Mouse (Mus musculus) MN1 (cell line): ENCODE results near the gene Trub1.

Experiments used
- DNase-seq: peaks from one replicate; pipeline ENCODE4 v3.0.0-alpha.2; 2016; ENCODE audit warnings: low spot score

Gene Trub1

GRCm38 (mm10) chr19:57441501-57441900, 11.2 kb upstream of the Trub1 start:
- DNase-seq = no peak

- no peak for DNase-seq
Measured at GRCm38 (mm10) chr19:57442936-57443657, 9.6 kb upstream of the Trub1 start.

- DNase-seq = no peak
Measured at GRCm38 (mm10) chr19:57445049-57445448, 7.7 kb upstream of the Trub1 start.

- DNase-seq = no peak
Measured at GRCm38 (mm10) chr19:57450849-57451248, 1.9 kb upstream of the Trub1 start.

- no peak for DNase-seq
Measured at GRCm38 (mm10) chr19:57451762-57452161, 950 bp upstream of the Trub1 start.

GRCm38 (mm10) chr19:57453218-57453600, 497 bp downstream of the Trub1 start:
- DNase-seq = peak; percentile 34

- no peak for DNase-seq
Measured at GRCm38 (mm10) chr19:57455286-57455960, 2.7 kb downstream of the Trub1 start.

GRCm38 (mm10) chr19:57457075-57457474, 4.4 kb downstream of the Trub1 start:
- peak; percentile 48 for DNase-seq

GRCm38 (mm10) chr19:57463741-57464140, 11.0 kb downstream of the Trub1 start:
- no peak for DNase-seq

GRCm38 (mm10) chr19:57465742-57466141, 13.0 kb downstream of the Trub1 start:
- no peak for DNase-seq

GRCm38 (mm10) chr19:57471033-57471432, 18.3 kb downstream of the Trub1 start:
- no peak for DNase-seq

GRCm38 (mm10) chr19:57472169-57472568, 19.5 kb downstream of the Trub1 start:
- DNase-seq = no peak

GRCm38 (mm10) chr19:57473301-57473700, 20.6 kb downstream of the Trub1 start:
- no peak for DNase-seq

- no peak for DNase-seq
Measured at GRCm38 (mm10) chr19:57475298-57475697, 22.6 kb downstream of the Trub1 start.

GRCm38 (mm10) chr19:57477310-57477709, 24.6 kb downstream of the Trub1 start:
- no peak for DNase-seq

GRCm38 (mm10) chr19:57478056-57478455, 25.3 kb downstream of the Trub1 start:
- no peak for DNase-seq

GRCm38 (mm10) chr19:57479886-57480655, 27.4 kb downstream of the Trub1 start:
- DNase-seq = no peak

- DNase-seq = no peak
Measured at GRCm38 (mm10) chr19:57481743-57482259, 29.1 kb downstream of the Trub1 start.

GRCm38 (mm10) chr19:57482815-57483214, 30.1 kb downstream of the Trub1 start:
- peak; percentile 76 for DNase-seq

- DNase-seq = no peak
Measured at GRCm38 (mm10) chr19:57487051-57487658, 34.4 kb downstream of the Trub1 start.

- no peak for DNase-seq
Measured at GRCm38 (mm10) chr19:57489527-57489926, 36.8 kb downstream of the Trub1 start.

GRCm38 (mm10) chr19:57491030-57491429, 38.3 kb downstream of the Trub1 start:
- DNase-seq = peak; percentile 88
